In the genomic region with DNA sequence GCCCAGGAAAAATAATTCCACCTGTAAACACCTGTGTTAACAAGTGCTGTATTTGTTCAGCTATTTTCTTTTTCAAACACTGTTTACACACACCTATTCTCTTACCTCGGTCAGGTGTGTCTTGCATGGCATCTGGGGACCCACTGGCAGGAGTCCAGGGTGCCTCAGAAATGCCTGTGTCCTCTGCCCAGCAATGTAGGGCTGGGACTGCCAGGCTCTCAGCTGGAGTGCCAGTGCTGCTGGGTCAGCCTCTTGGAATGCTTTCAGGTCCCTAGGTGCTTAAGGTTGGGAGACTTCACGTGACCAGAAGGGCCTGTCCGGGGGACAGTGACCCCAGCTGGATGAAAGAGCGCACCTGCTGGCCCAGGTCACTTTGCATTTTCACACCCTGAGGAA, we compare ENCODE assay signal across 9 mouse cellular contexts.
DNase-seq lines count a peak whose midpoint lies in the region; ATAC-seq and TF ChIP-seq lines count a peak whose summit lies in the region.
"Had no signal": no experiment of that assay in that cellular context is flagged by ENCODE, and none has a peak within 500 bp of the region (broad histone marks: within the 10 kb centered on the region; RNA-seq: fewer than 3 reads in every experiment).

No protein-coding gene starts in this region.

- TF ChIP-seq CTCF in liver, postnatal 0 days (IDR thresholded peaks at IDR 0.05; ENCODE audit: low read depth), result no peak
- TF ChIP-seq CTCF in small intestine, adult 2 months (IDR thresholded peaks at IDR 0.05; ENCODE audit: extremely low read depth, insufficient read length, insufficient replicate concordance, low read depth, low read length), result no peak

- TF ChIP-seq EP300 in liver, postnatal 0 days (IDR thresholded peaks at IDR 0.05; ENCODE audit: low read depth), result no peak

- DNase-seq in liver, postnatal 0 days, result no peak
- no peak for DNase-seq in intestine, embryonic 14.5 days (ENCODE audit: low spot score)
- peak; percentile 85 to 87 for DNase-seq in kidney, postnatal 36 days
- DNase-seq in frontal cortex, postnatal 25 days (ENCODE audit: low spot score in 2 of 2), result no peak
- no peak for DNase-seq in layer of hippocampus, postnatal 10 days (ENCODE audit: low spot score in 2 of 2)

- WGBS in liver, postnatal 0 days (ENCODE audit: insufficient replicate concordance), result 59% methylated on average over 4 of the region's 4 CpGs
- 39% methylated on average over 4 of the region's 4 CpGs for WGBS in liver, embryonic 12.5 days (ENCODE audit: insufficient replicate concordance)
- WGBS in intestine, embryonic 14.5 days, result 48% methylated on average over 4 of the region's 4 CpGs
- WGBS in small intestine, adult 2 months, result 31% methylated on average over 4 of the region's 4 CpGs

- H3K4me1 ChIP-seq in liver, postnatal 0 days (ENCODE audit: insufficient read depth), result peaks cover 21% of the 10 kb centered on the region
- H3K4me1 ChIP-seq in liver, embryonic 12.5 days, result peaks cover 17% of the 10 kb centered on the region; the same call in 1 of the 2 replicates
- H3K4me1 ChIP-seq in intestine, embryonic 14.5 days (replicated peaks; ENCODE audit: control insufficient read depth, insufficient read depth, low read length), result peaks cover 11% of the 10 kb centered on the region; the same call in 1 of the 2 replicates
- peaks cover 11% of the 10 kb centered on the region for H3K4me1 ChIP-seq in small intestine, adult 2 months (ENCODE audit: control insufficient read depth, insufficient read depth, insufficient read length, low read length)
- H3K4me1 ChIP-seq: midbrain, embryonic 15.5 days had no signal

- H3K27me3 ChIP-seq in liver, postnatal 0 days (ENCODE audit: insufficient read depth, low read length), result no peaks in the 10 kb centered on the region
- no peaks in the 10 kb centered on the region for H3K27me3 ChIP-seq in liver, embryonic 12.5 days (replicated peaks)
- no peaks in the 10 kb centered on the region for H3K27me3 ChIP-seq in intestine, embryonic 14.5 days (replicated peaks; ENCODE audit: control insufficient read depth, insufficient read depth, low read length)
- H3K27me3 ChIP-seq in small intestine, adult 2 months (ENCODE audit: control insufficient read depth, insufficient read depth, low read length), result no peaks in the 10 kb centered on the region
- H3K27me3 ChIP-seq: hindbrain, embryonic 12.5 days; midbrain, embryonic 15.5 days had no signal

- no peak overlapping the region for H3K4me2 ChIP-seq in liver, postnatal 0 days (ENCODE audit: low read depth, low read length)
- no peak overlapping the region for H3K4me2 ChIP-seq in liver, embryonic 12.5 days
- H3K4me2 ChIP-seq in intestine, embryonic 14.5 days (ENCODE audit: low read length), result no peak overlapping the region
- H3K4me2 ChIP-seq: hindbrain, embryonic 12.5 days; midbrain, embryonic 15.5 days had no signal

- H3K4me3 ChIP-seq in liver, postnatal 0 days (ENCODE audit: low read depth, low read length), result no peak overlapping the region
- no peak overlapping the region for H3K4me3 ChIP-seq in liver, embryonic 12.5 days
- no peak overlapping the region for H3K4me3 ChIP-seq in intestine, embryonic 14.5 days (ENCODE audit: low read depth, low read length)
- no peak overlapping the region for H3K4me3 ChIP-seq in small intestine, adult 2 months (ENCODE audit: low read depth, low read length)
- H3K4me3 ChIP-seq: hindbrain, embryonic 12.5 days; midbrain, embryonic 15.5 days had no signal

- 0 out of 2 replicates have a peak, but pooled peaks cover 2% of the 10 kb centered on the region for H3K9me3 ChIP-seq in liver, postnatal 0 days (ENCODE audit: low read length)
- H3K9me3 ChIP-seq in liver, embryonic 12.5 days (replicated peaks), result no peaks in the 10 kb centered on the region
- H3K9me3 ChIP-seq in intestine, embryonic 14.5 days (ENCODE audit: control insufficient read depth, low read length), result no peaks in the 10 kb centered on the region
- H3K9me3 ChIP-seq: hindbrain, embryonic 12.5 days; midbrain, embryonic 15.5 days had no signal

- ATAC-seq in liver, postnatal 0 days, result peak; percentile 3; the same call in 1 of the 2 replicates
- ATAC-seq in liver, embryonic 12.5 days, result no peak
- ATAC-seq in intestine, embryonic 14.5 days (replicated peaks; ENCODE audit: low FRiP score, low TSS enrichment, low read depth), result peak; percentile 41; the same call in 1 of the 2 replicates
- ATAC-seq: midbrain, embryonic 15.5 days had no signal

- H3K27ac ChIP-seq in liver, postnatal 0 days (ENCODE audit: low read depth), result peak overlapping the region; percentile 85
- no peak overlapping the region for H3K27ac ChIP-seq in liver, embryonic 12.5 days
- H3K27ac ChIP-seq in intestine, embryonic 14.5 days (ENCODE audit: low read depth), result 0 out of 2 replicates have a peak overlapping the region, but pooled peaks have one; percentile 2
- H3K27ac ChIP-seq in small intestine, adult 2 months (ENCODE audit: insufficient read depth, low read depth, low read length), result peak overlapping the region; percentile 24; the same call in 1 of the 2 replicates
- H3K27ac ChIP-seq: hindbrain, embryonic 12.5 days; midbrain, embryonic 15.5 days had no signal

- 0 out of 2 replicates have a peak overlapping the region, but pooled peaks have one; percentile 21 for H3K9ac ChIP-seq in liver, postnatal 0 days (replicated peaks)
- H3K9ac ChIP-seq in liver, embryonic 12.5 days, result no peak overlapping the region
- no peak overlapping the region for H3K9ac ChIP-seq in intestine, embryonic 14.5 days (ENCODE audit: low read length)
- H3K9ac ChIP-seq: hindbrain, embryonic 12.5 days; midbrain, embryonic 15.5 days had no signal

- no peak for TF ChIP-seq POLR2A in small intestine, adult 2 months (IDR thresholded peaks at IDR 0.05; ENCODE audit: low read depth, low read length)

- no peaks in the 10 kb centered on the region for H3K36me3 ChIP-seq in liver, postnatal 0 days (replicated peaks; ENCODE audit: insufficient read depth, low read length)
- no peaks in the 10 kb centered on the region for H3K36me3 ChIP-seq in liver, embryonic 12.5 days
- no peaks in the 10 kb centered on the region for H3K36me3 ChIP-seq in intestine, embryonic 14.5 days (ENCODE audit: control insufficient read depth, insufficient read depth, low read length)
- no peaks in the 10 kb centered on the region for H3K36me3 ChIP-seq in small intestine, adult 2 months (ENCODE audit: control insufficient read depth, insufficient read depth, low read length)
- H3K36me3 ChIP-seq: hindbrain, embryonic 12.5 days; midbrain, embryonic 15.5 days had no signal

Comparison
In these comparisons a context has a peak if more than half of its experiments do, and no peak if none do; other contexts are left out.
1. DNase-seq: peak in kidney, postnatal 36 days (2 of 2); none in liver, postnatal 0 days (single experiment), intestine, embryonic 14.5 days (single experiment), frontal cortex, postnatal 25 days (0 of 2) and layer of hippocampus, postnatal 10 days (0 of 2).